Mouse (Mus musculus) stomach, embryonic 16.5 days (tissue): Measurements from ENCODE around the gene Fam83f. TPM values are rescaled to one million over a fixed set of nuclear protein-coding genes. Genes with fewer than 3 reads are reported as not detected.
"Not testable (repeated sequence)": the region's sequence is repeated elsewhere in the genome, so short reads cannot be mapped to it uniquely, and the experiment has no call there.

Experiments used
- ATAC-seq: fragments of 200-750 bp; cut with Nextera tagmentation; 2 replicates; pipeline ENCODE4 v1.8.0; 2017; ENCODE audit warnings: moderate number of reproducible peaks, moderate TSS enrichment; ENCODE audit not compliant: insufficient read depth, low FRiP score
- H3K27ac ChIP-seq: fragments of 300-500 bp; sonication (generic); 2 replicates; pipeline ENCODE4 v1.5.1; 2014; ENCODE audit warnings: low read length
- H3K27me3 ChIP-seq: fragments of 300-500 bp; sonication (generic); 2 replicates; pipeline ENCODE4 v1.6.1; 2014; ENCODE audit warnings: low read length, control low read depth, mixed read lengths; ENCODE audit not compliant: control insufficient read depth, insufficient read depth
- H3K36me3 ChIP-seq: fragments of 300-500 bp; sonication (generic); 2 replicates; pipeline ENCODE4 v1.6.1; 2014; ENCODE audit warnings: low read length; ENCODE audit not compliant: control insufficient read depth, insufficient read depth
- H3K4me1 ChIP-seq: fragments of 300-500 bp; sonication (generic); 2 replicates; pipeline ENCODE4 v1.6.1; 2014; ENCODE audit warnings: low read length, control low read depth, mixed read lengths; ENCODE audit not compliant: control insufficient read depth, insufficient read depth
- H3K4me2 ChIP-seq: fragments of 300-500 bp; sonication (generic); 2 replicates; pipeline ENCODE4 v1.6.1; 2014; ENCODE audit warnings: low read depth, low read length, mixed read lengths
- H3K4me3 ChIP-seq: fragments of 300-500 bp; sonication (generic); replicated peaks from 2 replicates; pipeline ENCODE4 v1.5.1; 2014; ENCODE audit warnings: mild to moderate bottlenecking, low read length
- H3K9ac ChIP-seq: fragments of 300-500 bp; sonication (generic); 2 replicates; pipeline ENCODE4 v1.6.1; 2014; ENCODE audit warnings: low read length
- H3K9me3 ChIP-seq: fragments of 300-500 bp; sonication (generic); replicated peaks from 2 replicates; pipeline ENCODE4 v1.6.1; 2016; ENCODE audit warnings: low read length, control low read depth; ENCODE audit not compliant: control insufficient read depth
- WGBS: fragments of 180-500 bp; shearing (Covaris S2); extraction: QIAGEN DNeasy Blood & Tissue Kit; methylation state at CpG from one replicate; pipeline ENCODE4 v1.1.7; 2014; 5-methylcytosine and 5-hydroxymethylcytosine counted together
- polyA plus RNA-seq: library from polyadenylated mRNA; unstranded; fragments of >200 nt; fragmentation: Nextera tagmentation; extraction: Ambion mirVana; gene quantifications from 2 replicates; pipeline ENCODE4 v1.2.1, GENCODE M21; 2015

Fam83f gene
- polyA plus RNA-seq, 1 experiment from 2014 or later, result 22.0 TPM

DNA sequence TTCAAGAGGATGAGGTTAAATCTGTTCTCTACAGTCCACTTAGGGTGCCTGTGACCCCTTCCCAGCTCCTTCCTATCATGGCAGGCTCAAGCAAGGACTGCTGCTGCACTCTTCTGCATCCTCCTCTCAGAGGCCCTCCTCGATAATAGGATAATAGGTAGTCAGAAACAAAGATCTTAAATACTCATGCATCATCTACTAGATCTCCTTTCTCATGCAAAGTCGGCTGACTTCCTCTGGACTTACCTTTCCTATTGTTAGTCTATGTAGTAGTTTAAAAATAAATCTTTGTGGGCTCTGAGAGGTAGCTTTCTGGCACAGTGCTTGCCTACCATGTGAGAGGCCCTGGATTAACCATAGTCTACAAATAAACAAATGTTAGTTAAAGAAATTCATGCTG lies 57.8 kb downstream of the Fam83f start:
- ATAC-seq, result no peak
- Histone ChIP-seq H3K9me3 (no peaks in the 10 kb centered on the region), H3K9ac (no peak overlapping the region), H3K27ac (no peak overlapping the region), H3K27me3 (no peaks in the 10 kb centered on the region), H3K36me3 (no peaks in the 10 kb centered on the region), H3K4me3 (no peak overlapping the region), H3K4me2 (no peak overlapping the region), H3K4me1 (peaks cover 4% of the 10 kb centered on the region; the same call in 1 of the 2 replicates)
- 61% methylated on average over 2 of the region's 2 CpGs for WGBS

GRCm38 (mm10) chr15:80731043-80731442 lies 59.4 kb downstream of the Fam83f start:
- Histone ChIP-seq H3K4me3 (no peak overlapping the region), H3K27ac (no peak overlapping the region), H3K4me2 (no peak overlapping the region), H3K9ac (no peak overlapping the region), H3K4me1 (peaks cover 4% of the 10 kb centered on the region; the same call in 1 of the 2 replicates), H3K36me3 (no peaks in the 10 kb centered on the region), H3K27me3 (no peaks in the 10 kb centered on the region), H3K9me3 (no peaks in the 10 kb centered on the region)
- no peak for ATAC-seq
- WGBS, result 96% methylated on average over 1 of the region's 1 CpGs

- ATAC-seq, result no peak
- WGBS, result 78% methylated on average over 3 of the region's 3 CpGs
- H3K4me3 ChIP-seq, result no peak overlapping the region
- no peak overlapping the region for H3K27ac ChIP-seq
- H3K27me3 ChIP-seq, result no peaks in the 10 kb centered on the region
- no peak overlapping the region for H3K4me2 ChIP-seq
- no peaks in the 10 kb centered on the region for H3K9me3 ChIP-seq
- 0 out of 2 replicates have a peak overlapping the region, but pooled peaks have one; percentile 26 for H3K9ac ChIP-seq
- peaks cover 4% of the 10 kb centered on the region; the same call in 1 of the 2 replicates for H3K4me1 ChIP-seq
- H3K36me3 ChIP-seq, result no peaks in the 10 kb centered on the region
Measured at GRCm38 (mm10) chr15:80731511-80731910, 59.9 kb downstream of the Fam83f start.

GRCm38 (mm10) chr15:80732266-80733030 lies 60.8 kb downstream of the Fam83f start:
- Histone ChIP-seq H3K36me3 (no peaks in the 10 kb centered on the region), H3K4me1 (peaks cover 4% of the 10 kb centered on the region; the same call in 1 of the 2 replicates), H3K27me3 (no peaks in the 10 kb centered on the region), H3K27ac (no peak overlapping the region), H3K4me3 (no peak overlapping the region), H3K9ac (no peak overlapping the region), H3K4me2 (no peak overlapping the region), H3K9me3 (no peaks in the 10 kb centered on the region)
- WGBS, result 29% methylated on average over 4 of the region's 4 CpGs
- ATAC-seq, result no peak

DNA sequence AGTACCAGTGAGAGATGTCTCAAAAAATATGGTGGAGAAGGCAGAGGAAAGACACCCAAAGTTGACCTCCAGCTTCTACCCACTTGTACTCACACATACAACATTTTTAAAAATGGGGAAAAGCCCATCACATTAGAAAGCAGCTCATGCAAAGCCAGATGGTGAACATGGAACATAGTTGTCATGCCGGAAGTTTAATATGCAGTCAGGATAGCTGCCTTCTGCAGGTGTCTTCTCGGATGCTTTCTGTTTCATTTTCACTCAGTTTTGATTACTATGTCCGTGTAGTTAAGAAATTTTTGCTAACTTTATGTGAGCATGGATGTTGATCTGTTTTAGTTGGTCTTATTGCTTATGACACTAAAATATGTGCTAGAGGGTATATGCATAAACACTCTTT lies 63.7 kb downstream of the Fam83f start:
- Histone ChIP-seq H3K27me3 (no peaks in the 10 kb centered on the region), H3K4me1 (peaks cover 12% of the 10 kb centered on the region), H3K4me2 (no peak overlapping the region), H3K36me3 (no peaks in the 10 kb centered on the region), H3K4me3 (no peak overlapping the region), H3K9me3 (no peaks in the 10 kb centered on the region), H3K9ac (no peak overlapping the region), H3K27ac (no peak overlapping the region)
- no peak for ATAC-seq
- WGBS, result 76% methylated on average over 3 of the region's 3 CpGs

- not testable (repeated sequence) for H3K9me3 ChIP-seq, H3K27me3 ChIP-seq, H3K36me3 ChIP-seq, H3K4me2 ChIP-seq, H3K27ac ChIP-seq, H3K9ac ChIP-seq, H3K4me3 ChIP-seq, ATAC-seq
- peaks cover 12% of the 10 kb centered on the region for H3K4me1 ChIP-seq
- WGBS, result 87% methylated on average over 3 of the region's 4 CpGs
Measured at GRCm38 (mm10) chr15:80735708-80736107, 64.1 kb downstream of the Fam83f start.

- H3K27ac ChIP-seq, result no peak overlapping the region
- no peaks in the 10 kb centered on the region for H3K36me3 ChIP-seq
- H3K9ac ChIP-seq, result no peak overlapping the region
- no peak overlapping the region for H3K4me3 ChIP-seq
- H3K4me1 ChIP-seq, result peaks cover 12% of the 10 kb centered on the region
- H3K27me3 ChIP-seq, result no peaks in the 10 kb centered on the region
- no peak overlapping the region for H3K4me2 ChIP-seq
- no peak for ATAC-seq
- no peaks in the 10 kb centered on the region for H3K9me3 ChIP-seq
- 64% methylated on average over 1 of the region's 1 CpGs for WGBS
Measured at GRCm38 (mm10) chr15:80736553-80736952, 64.9 kb downstream of the Fam83f start.

- H3K4me1 ChIP-seq, result peaks cover 8% of the 10 kb centered on the region; the same call in 1 of the 2 replicates
- H3K36me3 ChIP-seq, result no peaks in the 10 kb centered on the region
- H3K27ac ChIP-seq, result no peak overlapping the region
- H3K27me3 ChIP-seq, result no peaks in the 10 kb centered on the region
- H3K9ac ChIP-seq, result no peak overlapping the region
- H3K4me3 ChIP-seq, result no peak overlapping the region
- ATAC-seq, result no peak
- no peaks in the 10 kb centered on the region for H3K9me3 ChIP-seq
- 96% methylated on average over 2 of the region's 2 CpGs for WGBS
- H3K4me2 ChIP-seq, result no peak overlapping the region
Measured at GRCm38 (mm10) chr15:80738244-80738643, 66.6 kb downstream of the Fam83f start.

GRCm38 (mm10) chr15:80739972-80740371 lies 68.3 kb downstream of the Fam83f start:
- WGBS, result 100% methylated on average over 1 of the region's 1 CpGs

More at GRCm38 (mm10) chr15:80739972-80740371, 68.3 kb downstream of the Fam83f start:
- H3K9ac ChIP-seq, result no peak overlapping the region
- H3K27ac ChIP-seq, result peak overlapping the region; percentile 25; the same call in 1 of the 2 replicates
- no peaks in the 10 kb centered on the region for H3K9me3 ChIP-seq
- H3K4me3 ChIP-seq, result no peak overlapping the region
- H3K36me3 ChIP-seq, result no peaks in the 10 kb centered on the region
- no peaks in the 10 kb centered on the region for H3K27me3 ChIP-seq
- H3K4me1 ChIP-seq, result peaks cover 8% of the 10 kb centered on the region; the same call in 1 of the 2 replicates
- ATAC-seq, result no peak
- no peak overlapping the region for H3K4me2 ChIP-seq
